Comparison of ENCODE assay signal across 26 mouse cellular contexts in genomic region chr8:125524479-125524878, GRCm38 (mm10). TPM values are rescaled to one million over a fixed set of nuclear protein-coding genes. Genes with fewer than 3 reads are reported as not detected.
DNase-seq lines count a peak whose midpoint lies in the region; ATAC-seq and TF ChIP-seq lines count a peak whose summit lies in the region.
"Had no signal": no experiment of that assay in that cellular context is flagged by ENCODE, and none has a peak within 500 bp of the region (broad histone marks: within the 10 kb centered on the region; RNA-seq: fewer than 3 reads in every experiment).

No protein-coding gene starts in this region.

- H3K9ac ChIP-seq in heart, embryonic 13.5 days: peak overlapping the region; percentile 40; the same call in 1 of the 2 replicates
- H3K9ac ChIP-seq in lung, embryonic 16.5 days (ENCODE audit: low read length): no peak overlapping the region
- no peak overlapping the region for H3K9ac ChIP-seq in midbrain, embryonic 13.5 days (replicated peaks)
- no peak overlapping the region for H3K9ac ChIP-seq in midbrain, postnatal 0 days (replicated peaks; ENCODE audit: low read length, poor library complexity, severe bottlenecking)
- no peak overlapping the region for H3K9ac ChIP-seq in forebrain, embryonic 12.5 days
- H3K9ac ChIP-seq: forebrain, postnatal 0 days; heart, embryonic 15.5 days; hindbrain, embryonic 13.5 days had no signal

- no peak overlapping the region; the same call in 1 of the 2 replicates for H3K27ac ChIP-seq in heart, embryonic 13.5 days (replicated peaks)
- peak overlapping the region; percentile 28; the same call in 1 of the 2 replicates for H3K27ac ChIP-seq in lung, embryonic 16.5 days (ENCODE audit: low read length)
- 0 out of 2 replicates have a peak overlapping the region, but pooled peaks have one; percentile 19 for H3K27ac ChIP-seq in midbrain, embryonic 13.5 days
- no peak overlapping the region for H3K27ac ChIP-seq in midbrain, postnatal 0 days (ENCODE audit: low read depth, low read length)
- no peak overlapping the region for H3K27ac ChIP-seq in forebrain, embryonic 12.5 days
- H3K27ac ChIP-seq: forebrain, embryonic 10.5 days; gastrocnemius, adult 2 months; heart, embryonic 15.5 days; hindbrain, embryonic 10.5 days; hindbrain, embryonic 13.5 days had no signal

- 68% methylated on average over 2 of the region's 2 CpGs for WGBS in heart, embryonic 13.5 days
- WGBS in lung, embryonic 16.5 days: 58% methylated on average over 2 of the region's 2 CpGs
- 90% methylated on average over 2 of the region's 2 CpGs for WGBS in midbrain, embryonic 13.5 days
- 91% methylated on average over 2 of the region's 2 CpGs for WGBS in midbrain, postnatal 0 days
- WGBS in forebrain, embryonic 12.5 days: 92% methylated on average over 2 of the region's 2 CpGs

- no peak for ATAC-seq in heart, embryonic 13.5 days (ENCODE audit: extremely low read depth, insufficient number of reproducible peaks, low FRiP score, low TSS enrichment)
- ATAC-seq in lung, embryonic 16.5 days (ENCODE audit: low read depth): no peak
- ATAC-seq in midbrain, embryonic 13.5 days: no peak
- ATAC-seq in midbrain, postnatal 0 days (ENCODE audit: low FRiP score): no peak
- ATAC-seq in forebrain, embryonic 12.5 days (ENCODE audit: low FRiP score): no peak
- ATAC-seq: forebrain, embryonic 14.5 days; forebrain, postnatal 0 days; hindbrain, embryonic 16.5 days; Patski had no signal

- peaks cover 94% of the 10 kb centered on the region for H3K4me1 ChIP-seq in heart, embryonic 13.5 days
- peaks cover 48% of the 10 kb centered on the region for H3K4me1 ChIP-seq in lung, embryonic 16.5 days (replicated peaks; ENCODE audit: control insufficient read depth, insufficient read depth, low read length)
- peaks cover 80% of the 10 kb centered on the region for H3K4me1 ChIP-seq in midbrain, embryonic 13.5 days (replicated peaks)
- peaks cover 17% of the 10 kb centered on the region; the same call in 1 of the 2 replicates for H3K4me1 ChIP-seq in midbrain, postnatal 0 days (ENCODE audit: insufficient read depth, low read length)
- H3K4me1 ChIP-seq in forebrain, embryonic 12.5 days: peaks cover 72% of the 10 kb centered on the region

- DNase-seq in heart, postnatal 36 days: no peak
- DNase-seq in lung, adult 18-20 months: no peak
- DNase-seq in midbrain, postnatal 0 days (ENCODE audit: low spot score): no peak
- DNase-seq: adrenal gland, postnatal 10 days; adrenal gland, postnatal 36 days; B cell, adult 2 months; cerebellum, adult 11 months; cerebellum, adult 9-11 months; forebrain, postnatal 0 days; gastrocnemius, adult 2 months; gastrocnemius, postnatal 14 days; heart, adult 11 months had no signal

- no peak overlapping the region for H3K4me2 ChIP-seq in heart, embryonic 13.5 days
- H3K4me2 ChIP-seq in lung, embryonic 16.5 days (ENCODE audit: low read depth, low read length): no peak overlapping the region
- H3K4me2 ChIP-seq in midbrain, embryonic 13.5 days (replicated peaks): no peak overlapping the region
- H3K4me2 ChIP-seq in midbrain, postnatal 0 days (ENCODE audit: low read depth, low read length, poor library complexity, severe bottlenecking): no peak overlapping the region
- H3K4me2 ChIP-seq in forebrain, embryonic 12.5 days: no peak overlapping the region
- H3K4me2 ChIP-seq: heart, embryonic 11.5 days; heart, embryonic 15.5 days; hindbrain, embryonic 13.5 days had no signal

- no peak overlapping the region for H3K4me3 ChIP-seq in heart, embryonic 13.5 days
- H3K4me3 ChIP-seq in lung, embryonic 16.5 days (ENCODE audit: low read length): no peak overlapping the region
- H3K4me3 ChIP-seq in midbrain, embryonic 13.5 days (replicated peaks): no peak overlapping the region
- H3K4me3 ChIP-seq in midbrain, postnatal 0 days (ENCODE audit: low read depth, low read length): no peak overlapping the region
- H3K4me3 ChIP-seq in forebrain, embryonic 12.5 days (replicated peaks): no peak overlapping the region
- H3K4me3 ChIP-seq: forebrain, embryonic 10.5 days; gastrocnemius, adult 2 months; heart, embryonic 15.5 days; hindbrain, embryonic 10.5 days; hindbrain, embryonic 13.5 days had no signal

- H3K9me3 ChIP-seq in heart, embryonic 13.5 days: no peaks in the 10 kb centered on the region
- H3K9me3 ChIP-seq in lung, embryonic 16.5 days (ENCODE audit: control insufficient read depth, low read length): no peaks in the 10 kb centered on the region
- no peaks in the 10 kb centered on the region for H3K9me3 ChIP-seq in midbrain, embryonic 13.5 days
- no peaks in the 10 kb centered on the region for H3K9me3 ChIP-seq in midbrain, postnatal 0 days (ENCODE audit: low read length)
- no peaks in the 10 kb centered on the region for H3K9me3 ChIP-seq in forebrain, embryonic 12.5 days
- H3K9me3 ChIP-seq: forebrain, embryonic 10.5 days; heart, embryonic 15.5 days; hindbrain, embryonic 10.5 days; hindbrain, embryonic 13.5 days had no signal

- TF ChIP-seq CTCF in midbrain, postnatal 0 days (IDR thresholded peaks at IDR 0.05): no peak

- intact Hi-C loops in heart, postnatal 36 days (cut with DNase I): loop anchor here (5.0 kb wide), 1 partner anchor 52 kb away; no protein-coding TSS in a partner anchor

- no peaks in the 10 kb centered on the region for H3K27me3 ChIP-seq in heart, embryonic 13.5 days (replicated peaks)
- H3K27me3 ChIP-seq in lung, embryonic 16.5 days (ENCODE audit: control insufficient read depth, insufficient read depth, low read depth, low read length): no peaks in the 10 kb centered on the region
- H3K27me3 ChIP-seq in midbrain, embryonic 13.5 days: no peaks in the 10 kb centered on the region
- no peaks in the 10 kb centered on the region for H3K27me3 ChIP-seq in midbrain, postnatal 0 days (ENCODE audit: insufficient read depth, low read length)
- H3K27me3 ChIP-seq in forebrain, embryonic 12.5 days: peaks cover 4% of the 10 kb centered on the region; the same call in 1 of the 2 replicates
- H3K27me3 ChIP-seq: CH12.LX; heart, embryonic 15.5 days; hindbrain, embryonic 13.5 days; Patski had no signal

- no peaks in the 10 kb centered on the region for H3K36me3 ChIP-seq in heart, embryonic 13.5 days
- H3K36me3 ChIP-seq in lung, embryonic 16.5 days (ENCODE audit: control insufficient read depth, insufficient read depth, low read length): no peaks in the 10 kb centered on the region
- H3K36me3 ChIP-seq in midbrain, embryonic 13.5 days: no peaks in the 10 kb centered on the region
- no peaks in the 10 kb centered on the region for H3K36me3 ChIP-seq in midbrain, postnatal 0 days (ENCODE audit: insufficient read depth, low read length)
- H3K36me3 ChIP-seq in forebrain, embryonic 12.5 days (replicated peaks): no peaks in the 10 kb centered on the region
- H3K36me3 ChIP-seq: forebrain, embryonic 10.5 days; G1E; heart, embryonic 15.5 days; hindbrain, embryonic 10.5 days; hindbrain, embryonic 13.5 days had no signal

RNA-seq across cellular contexts. Expression of gene Sipa1l2, which starts 45.1 kb away (rescaled TPM):
- polyA plus RNA-seq in heart, embryonic 13.5 days (2015; fragmentation: Nextera tagmentation; extraction: Ambion mirVana): 19.7 and 20.2 TPM in 2 replicates
- 10 to 100 TPM; 36.4 to 40.7 TPM for total RNA-seq in heart, postnatal 36 days (2021)
- polyA plus RNA-seq in lung, embryonic 16.5 days (2015; fragmentation: Nextera tagmentation; extraction: Ambion mirVana): 13.3 and 14.2 TPM in 2 replicates
- polyA plus RNA-seq in midbrain, embryonic 13.5 days (2015; fragmentation: Nextera tagmentation; extraction: Ambion mirVana): 27.5 and 31.8 TPM in 2 replicates
- total RNA-seq in midbrain, postnatal 0 days (2014; rRNA removed): 52.6 and 53.7 TPM in 2 replicates
- polyA plus RNA-seq in midbrain, postnatal 0 days (2015; fragmentation: Nextera tagmentation; extraction: Ambion mirVana): 8.8 and 10.1 TPM in 2 replicates
- polyA plus RNA-seq in forebrain, embryonic 12.5 days (2016; fragmentation: Nextera tagmentation; extraction: Ambion mirVana): 33.2 and 37.2 TPM in 2 replicates
- polyA plus RNA-seq: G1E had no signal

Comparison
In these comparisons a context has a peak if more than half of its experiments do, and no peak if none do; other contexts are left out.
1. H3K27ac ChIP-seq: peak in lung, embryonic 16.5 days (single experiment) and midbrain, embryonic 13.5 days (single experiment); none in heart, embryonic 13.5 days (single experiment), midbrain, postnatal 0 days (single experiment) and forebrain, embryonic 12.5 days (single experiment).